Mouse (Mus musculus) limb, embryonic 14.5 days (tissue): ENCODE results near the gene Ltc4s. TPM values are rescaled to one million over a fixed set of nuclear protein-coding genes. Genes with fewer than 3 reads are reported as not detected.

ENCODE experiments used
- ATAC-seq: fragments of 200-750 bp; cut with Nextera tagmentation; 2 replicates; pipeline ENCODE4 v1.8.0; 2017; ENCODE audit warnings: low read depth, moderate number of reproducible peaks, moderate TSS enrichment; ENCODE audit not compliant: low FRiP score
- DNase-seq: peaks from one replicate; pipeline ENCODE4 v3.0.0-alpha.2; 2015; ENCODE audit warnings: low spot score
- H3K27ac ChIP-seq: fragments of 300-500 bp; sonication (generic); replicated peaks from 2 replicates; pipeline ENCODE4 v1.5.1; 2014; ENCODE audit warnings: low read depth, mild to moderate bottlenecking, low read length, moderate library complexity, mixed read lengths
- H3K27me3 ChIP-seq: fragments of 300-500 bp; sonication (generic); 2 replicates; pipeline ENCODE4 v1.6.1; 2014; ENCODE audit warnings: low read length, mixed read lengths; ENCODE audit not compliant: control insufficient read depth, insufficient read depth
- H3K36me3 ChIP-seq: fragments of 300-500 bp; sonication (generic); 2 replicates; pipeline ENCODE4 v1.6.1; 2014; ENCODE audit warnings: mild to moderate bottlenecking, low read length, moderate library complexity, mixed read lengths; ENCODE audit not compliant: control insufficient read depth, insufficient read depth
- H3K4me1 ChIP-seq: fragments of 300-500 bp; sonication (generic); 2 replicates; pipeline ENCODE4 v1.6.1; 2014; ENCODE audit warnings: antibody characterized with exemption, low read length, mixed read lengths; ENCODE audit not compliant: control insufficient read depth, insufficient read depth
- H3K4me2 ChIP-seq: fragments of 300-500 bp; sonication (generic); replicated peaks from 2 replicates; pipeline ENCODE4 v1.6.1; 2014; ENCODE audit warnings: low read depth, mild to moderate bottlenecking, low read length, moderate library complexity; ENCODE audit not compliant: severe bottlenecking
- H3K4me3 ChIP-seq: fragments of 300-500 bp; sonication (generic); replicated peaks from 2 replicates; pipeline ENCODE4 v1.5.1; 2014; ENCODE audit warnings: low read length
- H3K9ac ChIP-seq: fragments of 300-500 bp; sonication (generic); 2 replicates; pipeline ENCODE4 v1.6.1; 2014; ENCODE audit warnings: mild to moderate bottlenecking, low read depth, low read length, moderate library complexity; ENCODE audit not compliant: severe bottlenecking
- H3K9me3 ChIP-seq: fragments of 300-500 bp; sonication (generic); 2 replicates; pipeline ENCODE4 v1.6.1; 2016; ENCODE audit warnings: low read length; ENCODE audit not compliant: control insufficient read depth
- POLR2A ChIP-seq: fragments of 200-500 bp; IDR thresholded peaks from 2 replicates; pipeline ENCODE4 v1.8.0; 2012; ENCODE audit warnings: inconsistent platforms, mild to moderate bottlenecking, moderate library complexity, borderline replicate concordance; ENCODE audit not compliant: insufficient read depth, insufficient read length; ENCODE audit errors: extremely low read depth
- WGBS: fragments of 180-500 bp; shearing (Covaris S2); extraction: QIAGEN DNeasy Blood & Tissue Kit; methylation state at CpG from one replicate; pipeline ENCODE4 v1.1.7; 2014; 5-methylcytosine and 5-hydroxymethylcytosine counted together
- microRNA-seq: library from miRNA; unstranded; fragments of <30 nt; microRNA quantifications from one replicate; pipeline ENCODE4, GENCODE M21; 2016
- polyA plus RNA-seq, 2 experiments: library from polyadenylated mRNA; depleted of rRNA in 1 of 2; stranded (reverse) in 1 of 2; unstranded in 1 of 2; fragments of >200 nt; fragmentation: Nextera tagmentation in 1 of 2; extraction: Ambion mirVana in 1 of 2; gene quantifications; 2 replicates each; pipeline versions ENCODE4 v1.2.1 to v1.2.3; 2012 to 2014

Ltc4s gene
- polyA plus RNA-seq, 2 experiments = 3.9 to 4.0 TPM

- Histone ChIP-seq H3K36me3 (peaks cover 11% of the 10 kb centered on the region; the same call in 1 of the 2 replicates), H3K9ac (no peak overlapping the region), H3K27ac (no peak overlapping the region), H3K4me1 (no peaks in the 10 kb centered on the region), H3K9me3 (no peaks in the 10 kb centered on the region), H3K4me2 (no peak overlapping the region), H3K4me3 (no peak overlapping the region), H3K27me3 (no peaks in the 10 kb centered on the region)
- no peak for TF ChIP-seq POLR2A
- 82% methylated on average over 4 of the region's 4 CpGs for WGBS
- no peak for DNase-seq
- ATAC-seq = no peak
Measured at GRCm38 (mm10) chr11:50190362-50190761, 48.1 kb downstream of the Ltc4s start.

GRCm38 (mm10) chr11:50188682-50189081 lies 49.7 kb downstream of the Ltc4s start:
- 70% methylated on average over 7 of the region's 7 CpGs for WGBS
- no peak overlapping the region for H3K4me3 ChIP-seq
- H3K36me3 ChIP-seq = peaks cover 9% of the 10 kb centered on the region; the same call in 1 of the 2 replicates
- H3K9me3 ChIP-seq = no peaks in the 10 kb centered on the region
- no peaks in the 10 kb centered on the region for H3K4me1 ChIP-seq
- no peak for ATAC-seq
- H3K27me3 ChIP-seq = no peaks in the 10 kb centered on the region
- H3K27ac ChIP-seq = no peak overlapping the region
- H3K4me2 ChIP-seq = no peak overlapping the region
- no peak for DNase-seq
- H3K9ac ChIP-seq = no peak overlapping the region
- TF ChIP-seq POLR2A = no peak

Small RNAs within 50 kb of the gene (microRNA-seq; reads per million reads assigned to microRNA genes)
- not detected for gene Mir6919

Other genes starting within 250 kb of the Ltc4s start
- gene Rnf130, start 213.3 kb downstream of the Ltc4s start, polyA plus RNA-seq (2012; rRNA removed) = 56.7 and 57.0 TPM in 2 replicates
- gene Rnf130, start 213.3 kb downstream of the Ltc4s start, polyA plus RNA-seq (2014; fragmentation: Nextera tagmentation; extraction: Ambion mirVana) = 90.3 and 105 TPM in 2 replicates
- 44.9 and 51.5 TPM in 2 replicates for gene Tbc1d9b, start 107.2 kb downstream of the Ltc4s start, polyA plus RNA-seq (2012; rRNA removed)
- 45.2 and 50.5 TPM in 2 replicates for gene Tbc1d9b, start 107.2 kb downstream of the Ltc4s start, polyA plus RNA-seq (2014; fragmentation: Nextera tagmentation; extraction: Ambion mirVana)
- 17.6 and 18.0 TPM in 2 replicates for gene Mrnip, start 64.2 kb downstream of the Ltc4s start, polyA plus RNA-seq (2012; rRNA removed)
- gene Mrnip, start 64.2 kb downstream of the Ltc4s start, polyA plus RNA-seq (2014; fragmentation: Nextera tagmentation; extraction: Ambion mirVana) = 16.8 and 17.2 TPM in 2 replicates
- 112 and 120 TPM in 2 replicates for gene Sqstm1, start 27.8 kb downstream of the Ltc4s start, polyA plus RNA-seq (2012; rRNA removed)
- 214 and 227 TPM in 2 replicates for gene Sqstm1, start 27.8 kb downstream of the Ltc4s start, polyA plus RNA-seq (2014; fragmentation: Nextera tagmentation; extraction: Ambion mirVana)
- gene Mgat4b, start 27.7 kb downstream of the Ltc4s start, polyA plus RNA-seq (2012; rRNA removed) = 34.5 and 45.3 TPM in 2 replicates
- gene Mgat4b, start 27.7 kb downstream of the Ltc4s start, polyA plus RNA-seq (2014; fragmentation: Nextera tagmentation; extraction: Ambion mirVana) = 21.1 and 23.6 TPM in 2 replicates
- gene Maml1, start 53.7 kb upstream of the Ltc4s start, polyA plus RNA-seq (2012; rRNA removed) = 25.2 and 30.9 TPM in 2 replicates
- gene Maml1, start 53.7 kb upstream of the Ltc4s start, polyA plus RNA-seq (2014; fragmentation: Nextera tagmentation; extraction: Ambion mirVana) = 13.7 and 15.3 TPM in 2 replicates
- gene Canx, start 87.1 kb upstream of the Ltc4s start, polyA plus RNA-seq (2012; rRNA removed) = 150 and 208 TPM in 2 replicates
- 232 and 244 TPM in 2 replicates for gene Canx, start 87.1 kb upstream of the Ltc4s start, polyA plus RNA-seq (2014; fragmentation: Nextera tagmentation; extraction: Ambion mirVana)
- gene Cby3, start 115.8 kb upstream of the Ltc4s start, polyA plus RNA-seq (2012; rRNA removed) = 0.16 TPM in 1 of 2 replicates, not detected in the other
- 0.47 TPM in 1 of 2 replicates, not detected in the other for gene Cby3, start 115.8 kb upstream of the Ltc4s start, polyA plus RNA-seq (2014; fragmentation: Nextera tagmentation; extraction: Ambion mirVana)
- 769 and 778 TPM in 2 replicates for gene Hnrnph1, start 138.4 kb upstream of the Ltc4s start, polyA plus RNA-seq (2012; rRNA removed)
- 453 and 466 TPM in 2 replicates for gene Hnrnph1, start 138.4 kb upstream of the Ltc4s start, polyA plus RNA-seq (2014; fragmentation: Nextera tagmentation; extraction: Ambion mirVana)
- gene Rufy1, start 192.5 kb upstream of the Ltc4s start, polyA plus RNA-seq (2012; rRNA removed) = 16.5 and 20.3 TPM in 2 replicates
- gene Rufy1, start 192.5 kb upstream of the Ltc4s start, polyA plus RNA-seq (2014; fragmentation: Nextera tagmentation; extraction: Ambion mirVana) = 24.9 and 26.9 TPM in 2 replicates